Mouse (Mus musculus): ENCODE measurements at regions not wholly inside any gene's neighbourhood (a gene's known extent, or its start where the extent isn't known, plus 50 kb on each side); places are given as distances from the start of the nearest gene placed in this dataset.
A peak's percentile ranks its signal among the peaks of the same experiment; 100 is the strongest.

DNA sequence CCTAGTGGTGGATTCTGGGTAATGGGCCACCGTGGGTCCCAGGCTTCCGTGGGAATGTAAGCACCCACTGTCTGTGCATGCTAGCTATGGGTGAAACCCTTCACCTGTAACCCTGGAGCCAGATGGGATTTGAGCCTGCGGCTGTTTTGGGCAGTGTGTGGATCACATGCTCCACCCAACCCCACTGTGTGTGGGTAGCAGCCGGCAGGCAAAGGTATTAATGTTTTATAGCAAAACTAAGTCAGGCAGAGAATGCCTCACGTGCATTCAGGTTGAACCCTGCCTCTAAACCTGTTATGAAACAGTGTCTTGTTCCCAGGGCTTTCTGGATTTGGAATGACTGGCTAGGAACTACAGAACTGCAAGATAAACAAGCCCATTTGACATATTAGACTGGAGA, 66.0 kb downstream of the Gadd45g start:
- Histone ChIP-seq H3K27ac (ENCODE audit: low read depth, low read length) (no peak overlapping the region), H3K4me2 (ENCODE audit: low read depth) (no peak overlapping the region), H3K9me3 (ENCODE audit: control insufficient read depth, low read length) (no peaks in the 10 kb centered on the region), H3K4me3 (ENCODE audit: low read depth, low read length) (no peak overlapping the region), H3K4me1 (ENCODE audit: control insufficient read depth, insufficient read depth, low read length) (peaks cover under 1% of the 10 kb centered on the region; the same call in 1 of the 2 replicates), H3K36me3 (ENCODE audit: control insufficient read depth, insufficient read depth, low read length) (no peaks in the 10 kb centered on the region), H3K27me3 (ENCODE audit: control insufficient read depth, insufficient read depth, low read length) (peaks cover 6% of the 10 kb centered on the region; the same call in 1 of the 2 replicates), H3K9ac (ENCODE audit: low read length) (no peak overlapping the region)
- WGBS: 81% methylated on average over 5 of the region's 5 CpGs
- ATAC-seq (ENCODE audit: insufficient read depth, low FRiP score, low TSS enrichment) (no peak), DNase-seq (ENCODE audit: low spot score) (no peak)

DNA sequence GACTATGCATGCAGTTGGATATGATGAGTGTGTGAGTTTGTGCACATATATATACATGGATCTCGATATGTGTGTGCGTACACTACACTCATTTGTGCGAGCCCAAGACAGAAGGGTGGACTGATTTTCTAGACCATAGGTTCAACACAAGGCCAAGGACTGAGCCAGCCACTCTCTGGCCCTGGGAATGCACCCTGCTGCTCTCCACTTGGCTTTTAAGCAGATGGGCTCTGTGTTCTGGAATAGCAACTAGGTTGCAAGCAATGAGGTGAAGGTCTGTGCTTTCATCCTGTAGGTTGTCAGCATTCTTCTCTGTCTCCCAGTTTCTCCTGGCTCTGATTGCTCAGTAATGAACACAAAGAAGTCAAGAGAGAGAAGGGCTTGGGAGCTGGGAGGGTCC, 66.5 kb downstream of the Gadd45g start:
- Histone ChIP-seq H3K9ac (ENCODE audit: low read length) (no peak overlapping the region), H3K27me3 (ENCODE audit: control insufficient read depth, insufficient read depth, low read length) (peaks cover 7% of the 10 kb centered on the region), H3K4me3 (ENCODE audit: low read depth, low read length) (no peak overlapping the region), H3K9me3 (ENCODE audit: control insufficient read depth, low read length) (no peaks in the 10 kb centered on the region), H3K27ac (ENCODE audit: low read depth, low read length) (no peak overlapping the region), H3K36me3 (ENCODE audit: control insufficient read depth, insufficient read depth, low read length) (no peaks in the 10 kb centered on the region), H3K4me2 (ENCODE audit: low read depth) (no peak overlapping the region), H3K4me1 (ENCODE audit: control insufficient read depth, insufficient read depth, low read length) (peaks cover 6% of the 10 kb centered on the region)
- DNase-seq (ENCODE audit: low spot score) (no peak), ATAC-seq (ENCODE audit: insufficient read depth, low FRiP score, low TSS enrichment) (no peak)
- WGBS: 85% methylated on average over 3 of the region's 3 CpGs

DNA sequence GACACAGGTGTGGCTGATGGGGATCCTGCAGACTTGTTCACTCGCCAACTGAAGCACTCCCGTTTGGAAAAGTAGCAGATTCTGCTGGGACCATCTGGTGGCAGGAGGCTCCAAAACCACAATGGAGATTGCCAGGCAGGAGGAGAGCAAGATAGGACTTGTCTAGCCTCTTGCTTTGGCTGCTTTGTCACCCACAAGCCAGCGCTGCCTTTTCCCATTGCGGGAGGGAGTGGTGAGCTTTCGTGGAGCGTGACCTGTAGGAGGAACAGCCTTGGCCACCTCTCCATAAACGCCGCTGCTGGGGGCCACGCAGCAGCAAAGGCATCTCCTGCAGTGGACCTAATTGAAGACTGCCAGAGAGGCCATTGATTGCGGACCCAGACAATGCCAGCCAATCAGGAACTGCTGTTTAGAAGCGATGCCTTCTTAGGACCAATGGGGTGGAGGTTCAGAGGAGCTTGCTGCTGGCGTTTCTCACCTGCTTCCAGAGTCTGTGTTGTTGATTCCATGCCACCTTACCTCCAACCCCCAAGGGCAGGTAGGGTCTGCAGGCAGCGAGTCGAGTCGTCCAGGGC, 70.3 kb downstream of the Gadd45g start:
- Histone ChIP-seq H3K27me3 (ENCODE audit: control insufficient read depth, insufficient read depth, low read length) (peaks cover 14% of the 10 kb centered on the region), H3K27ac (ENCODE audit: low read depth, low read length) (no peak overlapping the region; the same call in 1 of the 2 replicates), H3K36me3 (ENCODE audit: control insufficient read depth, insufficient read depth, low read length) (no peaks in the 10 kb centered on the region), H3K9ac (ENCODE audit: low read length) (no peak overlapping the region), H3K9me3 (ENCODE audit: control insufficient read depth, low read length) (no peaks in the 10 kb centered on the region), H3K4me3 (ENCODE audit: low read depth, low read length) (no peak overlapping the region), H3K4me1 (ENCODE audit: control insufficient read depth, insufficient read depth, low read length) (peaks cover 42% of the 10 kb centered on the region), H3K4me2 (ENCODE audit: low read depth) (no peak overlapping the region)
- no peak for DNase-seq (ENCODE audit: low spot score)
- WGBS: 48% methylated on average over 15 of the region's 15 CpGs
- no peak for ATAC-seq (ENCODE audit: insufficient read depth, low FRiP score, low TSS enrichment)

DNA sequence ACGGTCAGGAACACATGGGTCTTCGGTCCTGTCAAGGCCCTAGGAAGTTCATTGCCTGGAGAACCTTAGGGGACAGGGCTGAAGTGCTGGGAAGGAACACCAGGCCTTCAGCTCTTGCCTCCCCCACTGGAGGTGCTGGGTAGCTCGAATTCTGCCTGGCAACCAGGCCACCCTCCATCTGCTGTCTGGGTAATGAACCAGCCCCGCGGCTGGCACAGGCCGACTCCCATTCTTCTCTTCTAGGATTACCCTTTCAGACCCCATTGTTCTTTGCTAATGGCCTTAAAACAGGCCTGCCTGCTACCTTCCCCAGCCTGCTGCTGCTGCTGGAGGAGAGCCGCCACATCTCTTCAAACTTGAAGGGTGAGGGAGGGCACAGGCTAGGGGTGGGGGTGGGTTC, 71.2 kb downstream of the Gadd45g start:
- peak overlapping the region; percentile 51 for H3K27ac ChIP-seq (ENCODE audit: low read depth, low read length)
- DNase-seq (ENCODE audit: low spot score): peak; percentile 65

DNA sequence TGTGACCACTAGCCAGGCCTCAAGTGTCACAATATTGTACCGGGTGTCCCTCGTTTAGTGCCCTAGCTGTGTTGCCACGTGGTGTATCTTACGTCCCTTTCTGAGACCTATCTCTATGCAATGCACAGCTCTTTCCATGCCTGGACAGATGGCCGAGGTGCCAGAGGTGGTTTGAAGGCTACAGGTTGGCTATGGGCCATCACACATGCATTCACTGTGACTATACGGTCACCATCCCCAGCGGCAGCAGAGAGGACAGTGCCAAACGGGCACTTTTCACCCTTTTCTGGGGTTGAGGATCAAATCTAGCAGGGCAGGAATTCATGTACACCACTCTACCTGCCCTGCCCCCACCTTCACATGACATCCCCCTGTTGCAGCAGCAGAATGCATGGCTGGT, 71.6 kb downstream of the Gadd45g start:
- Histone ChIP-seq H3K9me3 (ENCODE audit: control insufficient read depth, low read length) (no peaks in the 10 kb centered on the region), H3K4me1 (ENCODE audit: control insufficient read depth, insufficient read depth, low read length) (peaks cover 48% of the 10 kb centered on the region), H3K4me3 (ENCODE audit: low read depth, low read length) (no peak overlapping the region), H3K4me2 (ENCODE audit: low read depth) (no peak overlapping the region), H3K27me3 (ENCODE audit: control insufficient read depth, insufficient read depth, low read length) (peaks cover 16% of the 10 kb centered on the region), H3K36me3 (ENCODE audit: control insufficient read depth, insufficient read depth, low read length) (no peaks in the 10 kb centered on the region), H3K9ac (ENCODE audit: low read length) (peak overlapping the region; percentile 15; the same call in 1 of the 2 replicates), H3K27ac (ENCODE audit: low read depth, low read length) (peak overlapping the region; percentile 51)
- 37% methylated on average over 8 of the region's 8 CpGs for WGBS
- peak; percentile 38 for DNase-seq (ENCODE audit: low spot score)
- ATAC-seq (ENCODE audit: insufficient read depth, low FRiP score, low TSS enrichment): no peak

More for the DNA sequence above, 71.2 kb downstream of the Gadd45g start:
- Histone ChIP-seq H3K4me1 (ENCODE audit: control insufficient read depth, insufficient read depth, low read length) (peaks cover 48% of the 10 kb centered on the region), H3K9ac (ENCODE audit: low read length) (peak overlapping the region; percentile 15; the same call in 1 of the 2 replicates), H3K4me3 (ENCODE audit: low read depth, low read length) (no peak overlapping the region), H3K36me3 (ENCODE audit: control insufficient read depth, insufficient read depth, low read length) (no peaks in the 10 kb centered on the region), H3K27me3 (ENCODE audit: control insufficient read depth, insufficient read depth, low read length) (peaks cover 14% of the 10 kb centered on the region), H3K4me2 (ENCODE audit: low read depth) (no peak overlapping the region), H3K9me3 (ENCODE audit: control insufficient read depth, low read length) (no peaks in the 10 kb centered on the region)
- peak; percentile 3; the same call in 1 of the 2 replicates for ATAC-seq (ENCODE audit: insufficient read depth, low FRiP score, low TSS enrichment)
- 41% methylated on average over 7 of the region's 7 CpGs for WGBS

DNA sequence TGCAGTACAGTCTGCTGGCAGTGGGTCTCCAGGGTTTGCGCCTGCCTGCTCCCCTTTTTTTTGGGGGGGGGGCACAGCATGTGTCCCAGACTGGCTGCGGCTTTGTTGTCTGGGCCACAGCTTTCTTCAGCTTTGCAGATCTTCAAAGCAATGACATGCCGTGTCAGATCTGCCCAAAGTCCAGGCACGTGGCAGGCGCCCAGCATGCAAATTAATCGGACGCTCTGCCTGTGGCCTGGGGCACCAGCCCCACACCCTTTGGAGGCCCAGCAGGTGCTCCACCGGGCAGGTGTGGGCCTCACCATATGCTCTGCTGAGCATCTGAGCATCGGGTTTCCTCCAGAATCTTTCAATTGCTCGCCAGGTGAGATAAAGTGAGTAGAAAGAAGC, 72.3 kb downstream of the Gadd45g start:
- DNase-seq (ENCODE audit: low spot score): peak; percentile 66
- Histone ChIP-seq H3K4me2 (ENCODE audit: low read depth) (0 out of 2 replicates have a peak overlapping the region, but pooled peaks have one; percentile 28), H3K9me3 (ENCODE audit: control insufficient read depth, low read length) (no peaks in the 10 kb centered on the region), H3K9ac (ENCODE audit: low read length) (peak overlapping the region; percentile 11; the same call in 1 of the 2 replicates), H3K27ac (ENCODE audit: low read depth, low read length) (peak overlapping the region; percentile 51; the same call in 1 of the 2 replicates), H3K4me1 (ENCODE audit: control insufficient read depth, insufficient read depth, low read length) (peaks cover 48% of the 10 kb centered on the region), H3K27me3 (ENCODE audit: control insufficient read depth, insufficient read depth, low read length) (peaks cover 17% of the 10 kb centered on the region), H3K4me3 (ENCODE audit: low read depth, low read length) (no peak overlapping the region), H3K36me3 (ENCODE audit: control insufficient read depth, insufficient read depth, low read length) (no peaks in the 10 kb centered on the region)
- 4% methylated on average over 10 of the region's 10 CpGs for WGBS
- 0 out of 2 replicates have a peak, but pooled peaks have one; percentile 8 for ATAC-seq (ENCODE audit: insufficient read depth, low FRiP score, low TSS enrichment)

DNA sequence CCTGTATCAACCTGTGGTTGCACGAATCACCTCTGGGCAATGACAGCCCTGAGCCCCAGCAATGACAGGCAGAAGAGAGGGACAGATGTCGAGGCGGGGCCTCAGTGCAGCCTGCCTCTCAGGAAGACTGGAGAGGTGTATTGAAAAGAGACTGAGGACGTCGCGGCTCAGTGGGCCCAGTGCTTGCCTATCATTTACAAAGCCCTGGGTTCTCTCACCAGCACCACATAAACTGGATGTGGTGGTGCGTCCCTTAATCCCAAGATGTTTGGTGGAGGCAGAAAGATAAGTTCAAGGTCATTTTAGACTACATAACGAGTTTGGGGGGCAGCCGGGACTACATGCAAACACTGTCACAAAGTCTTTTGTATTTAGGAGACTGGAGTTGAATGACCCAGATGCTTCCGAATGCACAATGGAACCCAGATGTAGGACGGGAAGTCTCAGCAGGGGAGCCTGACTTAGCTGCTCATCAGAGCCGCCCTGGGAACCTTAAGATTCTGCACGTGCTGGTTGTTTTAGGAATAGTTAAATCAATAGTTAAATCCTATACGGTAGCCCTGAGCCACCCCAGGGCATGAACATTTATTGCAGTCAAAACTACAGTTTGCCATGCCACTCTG, 72.8 kb downstream of the Gadd45g start:
- ATAC-seq (ENCODE audit: insufficient read depth, low FRiP score, low TSS enrichment) (no peak), DNase-seq (ENCODE audit: low spot score) (peak; percentile 63)
- 4% methylated on average over 14 of the region's 14 CpGs for WGBS
- no peaks in the 10 kb centered on the region for H3K36me3 ChIP-seq (ENCODE audit: control insufficient read depth, insufficient read depth, low read length)
- H3K4me2 ChIP-seq (ENCODE audit: low read depth): peak overlapping the region; percentile 28; the same call in 1 of the 2 replicates
- H3K4me3 ChIP-seq (ENCODE audit: low read depth, low read length): no peak overlapping the region
- no peaks in the 10 kb centered on the region for H3K9me3 ChIP-seq (ENCODE audit: control insufficient read depth, low read length)
- H3K27ac ChIP-seq (ENCODE audit: low read depth, low read length): peak overlapping the region; percentile 77
- peak overlapping the region; percentile 11 for H3K9ac ChIP-seq (ENCODE audit: low read length)
- peaks cover 17% of the 10 kb centered on the region for H3K27me3 ChIP-seq (ENCODE audit: control insufficient read depth, insufficient read depth, low read length)
- H3K4me1 ChIP-seq (ENCODE audit: control insufficient read depth, insufficient read depth, low read length): peaks cover 48% of the 10 kb centered on the region

DNA sequence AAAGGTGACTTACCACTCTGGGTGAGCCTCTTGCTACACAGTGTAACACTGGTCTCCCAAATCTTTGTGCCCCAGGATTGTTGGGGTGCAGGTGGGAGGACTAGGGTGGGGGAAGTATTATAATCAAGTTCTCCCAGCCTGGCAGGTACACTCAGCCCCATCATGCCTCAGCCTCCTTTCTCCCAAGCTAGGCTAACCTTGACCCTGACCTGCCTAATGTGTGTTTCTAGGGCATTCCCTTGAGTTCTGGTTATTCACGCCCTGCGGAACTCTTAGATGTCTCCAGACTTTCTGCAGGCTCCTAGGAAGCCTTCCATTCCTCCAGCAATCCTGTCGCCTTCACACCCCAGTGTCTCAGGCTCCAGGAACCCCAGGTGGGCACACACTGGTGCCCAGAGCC, 73.5 kb downstream of the Gadd45g start:
- Histone ChIP-seq H3K27me3 (ENCODE audit: control insufficient read depth, insufficient read depth, low read length) (peaks cover 17% of the 10 kb centered on the region), H3K36me3 (ENCODE audit: control insufficient read depth, insufficient read depth, low read length) (no peaks in the 10 kb centered on the region), H3K4me2 (ENCODE audit: low read depth) (peak overlapping the region; percentile 28), H3K9ac (ENCODE audit: low read length) (peak overlapping the region; percentile 33; the same call in 1 of the 2 replicates), H3K4me1 (ENCODE audit: control insufficient read depth, insufficient read depth, low read length) (peaks cover 48% of the 10 kb centered on the region), H3K9me3 (ENCODE audit: control insufficient read depth, low read length) (no peaks in the 10 kb centered on the region), H3K4me3 (ENCODE audit: low read depth, low read length) (no peak overlapping the region), H3K27ac (ENCODE audit: low read depth, low read length) (peak overlapping the region; percentile 77)
- DNase-seq (ENCODE audit: low spot score) (no peak), ATAC-seq (ENCODE audit: insufficient read depth, low FRiP score, low TSS enrichment) (no peak)
- WGBS: 20% methylated on average over 3 of the region's 3 CpGs
